Mouse (Mus musculus) lung, postnatal 0 days (tissue): ENCODE measurements around the gene Zfp568. TPM values are rescaled to one million over a fixed set of nuclear protein-coding genes. Genes with fewer than 3 reads are reported as not detected.

ENCODE experiments used
- ATAC-seq: fragments of 200-750 bp; cut with Nextera tagmentation; 2 replicates; pipeline ENCODE4 v1.8.0; 2017; ENCODE audit warnings: moderate library complexity
- DNase-seq: peaks from one replicate; pipeline ENCODE4 v3.0.0-alpha.2; 2016; ENCODE audit warnings: low spot score
- H3K27ac ChIP-seq: fragments of 300-500 bp; sonication (generic); 2 replicates; pipeline ENCODE4 v1.5.1; 2014; ENCODE audit warnings: antibody characterized with exemption, mild to moderate bottlenecking, low read length, mixed read lengths
- H3K27me3 ChIP-seq: fragments of 300-500 bp; sonication (generic); replicated peaks from 2 replicates; pipeline ENCODE4 v1.6.1; 2014; ENCODE audit warnings: low read length, mixed read lengths; ENCODE audit not compliant: insufficient read depth
- H3K36me3 ChIP-seq: fragments of 300-500 bp; sonication (generic); 2 replicates; pipeline ENCODE4 v1.6.1; 2014; ENCODE audit warnings: low read length, mixed read lengths; ENCODE audit not compliant: insufficient read depth
- H3K4me1 ChIP-seq: fragments of 300-500 bp; sonication (generic); 2 replicates; pipeline ENCODE4 v1.6.1; 2014; ENCODE audit warnings: antibody characterized with exemption, low read depth, low read length, mixed read lengths; ENCODE audit not compliant: insufficient read depth
- H3K4me2 ChIP-seq: fragments of 300-500 bp; sonication (generic); replicated peaks from 2 replicates; pipeline ENCODE4 v1.6.1; 2014; ENCODE audit warnings: low read depth, mild to moderate bottlenecking, low read length, moderate library complexity, mixed read lengths
- H3K4me3 ChIP-seq: fragments of 300-500 bp; sonication (generic); 2 replicates; pipeline ENCODE4 v1.5.1; 2014; ENCODE audit warnings: low read depth, low read length
- H3K9ac ChIP-seq: fragments of 300-500 bp; sonication (generic); replicated peaks from 2 replicates; pipeline ENCODE4 v1.6.1; 2014; ENCODE audit warnings: low read depth, mild to moderate bottlenecking
- H3K9me3 ChIP-seq: fragments of 300-500 bp; sonication (generic); 2 replicates; pipeline ENCODE4 v1.6.1; 2016; ENCODE audit warnings: low read length, mixed read lengths
- CTCF ChIP-seq: IDR thresholded peaks from 2 replicates; pipeline ENCODE4 v1.5.1; 2016; ENCODE audit warnings: antibody characterized with exemption, mild to moderate bottlenecking
- EP300 ChIP-seq: IDR thresholded peaks from 2 replicates; pipeline ENCODE4 v1.6.1; 2016; ENCODE audit warnings: antibody characterized with exemption, mild to moderate bottlenecking, control low read depth
- WGBS: fragments of 180-500 bp; shearing (Covaris S2); extraction: QIAGEN DNeasy Blood & Tissue Kit; methylation state at CpG from one replicate; pipeline ENCODE4 v1.1.7; 2014; 5-methylcytosine and 5-hydroxymethylcytosine counted together
- polyA plus RNA-seq: library from polyadenylated mRNA; unstranded; fragments of >200 nt; fragmentation: Nextera tagmentation; extraction: Ambion mirVana; gene quantifications from 2 replicates; pipeline ENCODE4 v1.2.1, GENCODE M21; 2015

Zfp568 gene
- polyA plus RNA-seq, 1 experiment from 2014 or later, result 4.1 TPM

- 66% methylated on average over 5 of the region's 5 CpGs for WGBS
- Histone ChIP-seq H3K9ac (no peak overlapping the region), H3K36me3 (peaks cover 15% of the 10 kb centered on the region; the same call in 1 of the 2 replicates), H3K27me3 (no peaks in the 10 kb centered on the region), H3K4me1 (no peaks in the 10 kb centered on the region), H3K9me3 (no peaks in the 10 kb centered on the region), H3K4me2 (no peak overlapping the region), H3K4me3 (no peak overlapping the region), H3K27ac (no peak overlapping the region)
- ATAC-seq (no peak), DNase-seq (no peak)
- TF ChIP-seq CTCF (no peak), EP300 (no peak)
Observed at GRCm38 (mm10) chr7:30000601-30001000, 16.8 kb downstream of the Zfp568 start.

DNA sequence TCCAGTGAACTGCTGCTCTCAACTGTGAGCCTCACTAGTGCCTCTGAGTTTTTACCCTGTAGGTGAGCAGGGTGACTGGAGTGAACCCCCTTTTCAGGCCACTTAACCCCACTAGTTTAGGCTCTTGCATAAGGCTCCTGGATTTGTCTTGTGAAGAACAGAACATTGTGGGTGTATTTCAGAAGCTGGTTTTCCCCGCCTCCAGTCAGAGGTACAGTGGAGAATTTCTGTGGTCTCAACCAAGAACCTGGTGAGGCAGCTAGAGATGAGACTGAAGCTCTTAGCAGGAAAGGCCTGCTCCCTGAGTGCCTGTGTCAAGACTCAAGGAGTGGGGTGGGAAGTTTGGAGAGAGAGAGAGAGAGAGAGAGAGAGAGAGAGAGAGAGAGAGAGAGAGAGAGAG lies 23.8 kb downstream of the Zfp568 start:
- no peak for DNase-seq
- H3K4me1 ChIP-seq, result no peaks in the 10 kb centered on the region
- H3K4me2 ChIP-seq, result no peak overlapping the region
- ATAC-seq, result no peak
- H3K9ac ChIP-seq, result no peak overlapping the region
- H3K9me3 ChIP-seq, result no peaks in the 10 kb centered on the region
- no peaks in the 10 kb centered on the region for H3K27me3 ChIP-seq
- no peak overlapping the region for H3K27ac ChIP-seq
- no peak overlapping the region for H3K4me3 ChIP-seq
- no peaks in the 10 kb centered on the region for H3K36me3 ChIP-seq
- whole genome bisulfite sequencing, result 95% methylated on average over 1 of the region's 1 CpGs
- TF ChIP-seq EP300, result no peak
- TF ChIP-seq CTCF, result no peak

DNA sequence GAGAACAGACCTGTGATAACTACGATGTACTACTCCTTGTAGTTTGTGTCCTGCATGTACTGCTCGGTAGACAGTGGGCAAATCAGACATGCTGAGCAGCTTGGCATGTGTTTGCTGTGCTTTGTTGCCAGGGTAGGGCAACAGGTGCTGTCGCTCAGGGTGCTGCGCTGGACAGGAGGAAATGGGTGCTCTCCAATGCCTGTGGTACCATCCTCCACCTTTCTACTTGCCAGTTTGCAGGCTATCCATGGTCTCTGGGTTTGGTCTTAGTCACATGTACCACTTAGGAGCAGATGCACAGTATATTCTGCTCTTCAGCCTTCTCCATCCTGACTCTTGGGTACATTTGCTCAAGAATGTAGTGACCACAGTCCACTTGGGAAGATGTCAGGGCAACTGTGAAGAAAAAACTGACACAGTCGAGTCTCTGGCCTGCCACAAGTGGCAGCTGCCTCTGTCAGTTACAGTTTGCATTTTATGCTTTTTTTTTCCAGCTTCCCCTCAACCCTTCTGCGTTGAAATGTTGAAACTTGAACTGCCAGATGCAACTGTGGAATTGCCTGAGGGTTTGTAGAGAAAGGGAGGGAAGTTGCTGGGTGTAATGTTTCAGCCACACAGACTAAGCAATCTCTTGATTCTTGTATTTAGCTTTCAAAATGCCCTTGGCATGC lies 24.4 kb downstream of the Zfp568 start:
- no peaks in the 10 kb centered on the region for H3K9me3 ChIP-seq
- no peak overlapping the region for H3K9ac ChIP-seq
- H3K27ac ChIP-seq, result no peak overlapping the region
- no peaks in the 10 kb centered on the region for H3K27me3 ChIP-seq
- H3K4me2 ChIP-seq, result no peak overlapping the region
- H3K4me1 ChIP-seq, result no peaks in the 10 kb centered on the region
- no peaks in the 10 kb centered on the region for H3K36me3 ChIP-seq
- no peak for ATAC-seq
- DNase-seq, result no peak
- TF ChIP-seq EP300 (no peak), CTCF (no peak)
- H3K4me3 ChIP-seq, result no peak overlapping the region
- 71% methylated on average over 6 of the region's 6 CpGs for WGBS

- no peak for DNase-seq
- Histone ChIP-seq H3K9me3 (no peaks in the 10 kb centered on the region), H3K4me1 (no peaks in the 10 kb centered on the region), H3K27me3 (no peaks in the 10 kb centered on the region), H3K9ac (no peak overlapping the region), H3K36me3 (0 out of 2 replicates have a peak, but pooled peaks cover 3% of the 10 kb centered on the region), H3K4me3 (no peak overlapping the region), H3K4me2 (no peak overlapping the region), H3K27ac (no peak overlapping the region)
- TF ChIP-seq EP300 (no peak), CTCF (no peak)
- no peak for ATAC-seq
- WGBS, result 61% methylated on average over 21 of the region's 21 CpGs
Observed at GRCm38 (mm10) chr7:30009321-30010085, 25.7 kb downstream of the Zfp568 start.

GRCm38 (mm10) chr7:30010551-30011195 lies 26.9 kb downstream of the Zfp568 start:
- H3K9me3 ChIP-seq, result no peaks in the 10 kb centered on the region
- no peak overlapping the region for H3K9ac ChIP-seq
- no peak for DNase-seq
- H3K4me1 ChIP-seq, result no peaks in the 10 kb centered on the region
- H3K27ac ChIP-seq, result no peak overlapping the region
- H3K4me3 ChIP-seq, result no peak overlapping the region
- 69% methylated on average over 10 of the region's 10 CpGs for WGBS
- peaks cover 7% of the 10 kb centered on the region; the same call in 1 of the 2 replicates for H3K36me3 ChIP-seq
- H3K4me2 ChIP-seq, result no peak overlapping the region
- ATAC-seq, result no peak
- TF ChIP-seq EP300 (no peak), CTCF (no peak)
- H3K27me3 ChIP-seq, result no peaks in the 10 kb centered on the region

DNA sequence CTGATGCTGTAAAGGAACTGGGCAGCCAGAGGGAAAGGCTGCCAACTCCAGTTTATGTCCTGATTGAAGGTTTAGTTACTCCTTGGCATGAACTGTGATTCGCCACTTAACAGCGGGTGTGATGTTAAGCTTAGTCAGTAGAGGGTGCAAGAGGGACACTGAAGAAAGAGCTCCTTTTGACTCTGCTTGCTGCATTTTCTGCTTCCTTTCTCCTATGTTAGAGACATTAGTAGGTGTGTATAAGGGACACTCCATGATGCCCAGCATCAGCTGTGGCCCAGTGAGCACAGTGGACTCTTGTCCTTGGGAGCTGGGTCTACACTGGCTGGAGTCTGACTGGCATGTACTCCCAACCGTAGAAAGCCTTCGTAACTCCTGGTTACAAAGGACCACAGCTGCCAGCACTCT lies 29.2 kb downstream of the Zfp568 start:
- H3K9ac ChIP-seq, result no peak overlapping the region
- H3K27ac ChIP-seq, result no peak overlapping the region
- no peaks in the 10 kb centered on the region for H3K4me1 ChIP-seq
- peaks cover 20% of the 10 kb centered on the region; the same call in 1 of the 2 replicates for H3K36me3 ChIP-seq
- no peak overlapping the region for H3K4me3 ChIP-seq
- WGBS, result 72% methylated on average over 4 of the region's 4 CpGs
- ATAC-seq (0 out of 2 replicates have a peak, but pooled peaks have one; percentile 23), DNase-seq (peak; percentile 64)
- H3K9me3 ChIP-seq, result no peaks in the 10 kb centered on the region
- no peaks in the 10 kb centered on the region for H3K27me3 ChIP-seq
- H3K4me2 ChIP-seq, result no peak overlapping the region
- TF ChIP-seq EP300 (no peak), CTCF (peak; percentile 78)
